Mouse (Mus musculus): ENCODE results near the gene Immp2l.

Immp2l gene

DNA sequence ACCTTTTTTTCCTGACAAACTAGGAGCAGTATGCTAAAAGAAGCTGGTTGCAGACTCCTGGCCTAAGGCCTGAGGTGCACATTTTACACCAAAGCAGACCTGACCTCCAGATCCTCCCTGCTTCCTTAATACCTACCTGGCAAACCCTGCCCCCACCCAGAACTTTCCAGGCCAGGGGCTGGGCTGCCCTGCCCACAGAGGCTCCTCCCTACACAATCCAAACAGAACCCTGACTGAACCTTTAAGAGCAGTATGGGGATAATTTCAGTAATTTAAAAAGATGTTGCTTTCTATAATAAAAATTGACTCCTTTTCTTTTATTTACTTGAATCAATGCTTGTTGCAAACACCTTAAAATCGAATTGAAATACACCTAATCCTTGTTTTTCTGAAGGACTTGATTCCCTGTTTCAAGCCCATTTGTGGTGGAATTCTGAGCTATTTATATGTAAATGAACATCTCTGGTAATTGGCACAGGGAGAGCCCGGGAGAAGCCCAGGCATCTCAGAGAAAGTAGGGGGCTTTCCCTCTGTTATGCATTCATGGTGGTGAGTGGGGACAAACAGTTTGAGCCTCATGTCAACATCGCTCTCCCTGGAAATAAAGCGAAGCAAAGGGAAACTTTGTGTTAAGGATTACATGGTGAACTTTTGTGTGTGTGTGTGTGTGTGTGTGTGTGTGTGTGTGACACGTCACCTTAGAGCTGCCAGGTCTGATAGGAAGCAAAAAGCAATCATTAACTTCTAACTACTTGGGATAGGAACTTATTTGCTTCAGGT, 535.3 kb downstream of the Immp2l start:
- DNase-seq = peak; percentile 23

DNA sequence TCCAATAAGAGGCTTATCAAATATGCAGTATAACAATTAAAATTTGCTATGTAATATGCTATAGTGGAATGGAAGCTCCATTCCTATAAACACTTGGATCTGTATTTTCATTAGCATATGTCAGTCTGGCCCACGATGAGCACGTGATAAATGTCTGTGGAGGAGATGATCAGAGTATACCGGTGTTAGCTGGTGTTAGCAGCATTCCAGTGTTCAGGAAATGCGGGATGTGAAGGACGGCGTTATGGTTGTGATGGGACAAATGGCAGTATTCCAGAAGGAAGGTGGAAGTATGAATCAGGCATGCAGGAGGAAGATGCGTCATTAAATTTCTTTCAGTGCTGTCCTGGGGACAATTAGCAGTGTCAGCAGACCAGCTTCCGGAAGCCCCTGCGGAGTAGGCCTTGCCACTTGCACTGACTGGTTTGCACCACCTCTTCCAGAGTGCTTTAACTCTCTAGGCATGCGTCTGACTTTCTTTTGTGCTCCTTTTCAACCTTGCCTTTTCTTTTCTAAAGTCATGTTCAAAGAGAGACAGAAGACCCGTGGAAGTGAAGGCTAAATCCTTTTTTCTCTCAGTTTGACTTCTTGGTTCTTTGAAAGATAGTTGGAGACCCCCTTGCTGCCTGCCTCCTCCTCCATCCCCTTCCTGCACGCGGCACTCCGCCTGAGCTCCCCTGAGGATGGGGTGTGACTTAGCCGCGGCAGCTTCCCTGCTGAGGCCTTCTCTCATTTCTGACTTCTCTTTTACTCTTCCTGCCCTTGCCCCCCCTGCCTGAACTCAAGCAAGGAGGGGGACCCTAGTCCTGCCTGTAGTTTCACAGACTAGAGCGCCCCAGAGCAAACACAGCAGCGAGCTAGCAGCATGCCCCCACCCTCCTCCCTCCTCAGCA, 541.9 kb downstream of the Immp2l start:
- DNase-seq = peak in 1 of 2 experiments; percentile 1

DNA sequence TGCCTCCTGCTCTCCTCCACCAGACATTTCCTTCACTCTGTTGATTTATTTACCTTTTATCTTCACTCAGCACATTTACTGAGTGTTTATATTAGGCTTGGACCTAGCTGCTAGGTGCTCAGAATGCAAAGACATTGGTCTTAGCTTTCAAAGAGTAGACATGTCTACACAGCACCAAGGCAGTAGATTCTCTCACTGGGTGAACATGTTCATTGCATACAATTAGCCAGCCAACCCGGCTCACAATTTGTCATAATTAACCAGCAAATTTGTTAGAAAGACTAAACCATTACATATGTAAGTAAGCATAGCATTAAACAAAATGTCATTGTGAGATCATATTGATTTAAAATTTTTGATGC, 542.5 kb downstream of the Immp2l start:
- DNase-seq = no peak

DNA sequence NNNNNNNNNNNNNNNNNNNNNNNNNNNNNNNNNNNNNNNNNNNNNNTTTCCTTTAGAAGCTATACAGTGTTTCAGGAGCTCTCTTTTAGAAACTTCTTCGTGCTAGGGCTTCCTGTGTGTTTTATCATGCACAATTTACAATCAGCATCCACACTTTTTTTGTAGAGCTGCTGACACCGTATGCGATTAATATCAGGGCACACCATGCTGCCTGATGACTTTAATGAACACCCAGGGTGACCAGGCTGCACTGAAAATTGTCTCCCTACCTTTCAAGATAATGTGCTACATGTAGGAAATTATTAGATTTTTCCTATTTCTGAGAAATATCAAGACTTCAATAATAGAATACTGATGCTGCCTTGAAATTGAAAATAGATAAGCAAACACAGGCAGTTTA, 549.9 kb downstream of the Immp2l start:
- no peak for DNase-seq

DNA sequence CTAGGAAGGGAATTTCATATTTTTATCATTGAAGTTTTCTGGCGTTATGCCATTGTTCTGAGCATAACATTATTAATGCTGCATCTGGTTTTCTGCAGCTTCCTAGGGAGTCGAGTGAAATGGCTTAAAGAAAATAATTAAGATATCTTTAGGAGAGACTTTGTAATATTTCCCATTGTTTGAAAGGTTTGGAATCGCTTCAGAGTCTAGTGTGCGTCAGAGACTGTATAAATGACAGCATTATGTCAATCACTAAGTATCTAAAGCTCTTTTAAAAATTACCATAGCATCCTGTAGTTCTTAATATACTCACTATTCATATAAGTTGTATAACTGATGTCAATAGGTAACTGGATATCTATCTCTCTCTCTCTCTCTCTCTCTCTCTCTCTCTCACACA, 551.3 kb downstream of the Immp2l start:
- no peak for DNase-seq

DNA sequence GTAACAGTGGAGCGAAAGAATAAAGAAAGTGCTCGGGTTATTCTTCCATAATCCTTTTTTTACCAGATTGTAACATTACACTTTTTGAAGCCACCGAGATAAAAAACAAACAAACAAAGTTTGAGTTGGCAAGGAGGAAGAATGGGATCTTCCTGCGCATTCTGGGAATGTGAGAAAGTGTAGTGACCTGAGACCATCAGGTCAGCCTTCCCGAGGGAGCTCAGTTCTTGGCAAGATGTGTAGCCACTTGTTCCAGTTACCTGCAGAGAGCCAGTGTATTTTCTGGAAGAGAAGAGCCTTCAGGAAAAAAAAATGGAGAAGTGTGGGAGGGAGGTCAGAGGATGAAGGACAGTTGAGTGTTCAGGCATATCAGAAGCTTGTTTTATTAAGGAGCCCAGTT, 569.5 kb downstream of the Immp2l start:
- peak; percentile 12 to 14 for DNase-seq

DNA sequence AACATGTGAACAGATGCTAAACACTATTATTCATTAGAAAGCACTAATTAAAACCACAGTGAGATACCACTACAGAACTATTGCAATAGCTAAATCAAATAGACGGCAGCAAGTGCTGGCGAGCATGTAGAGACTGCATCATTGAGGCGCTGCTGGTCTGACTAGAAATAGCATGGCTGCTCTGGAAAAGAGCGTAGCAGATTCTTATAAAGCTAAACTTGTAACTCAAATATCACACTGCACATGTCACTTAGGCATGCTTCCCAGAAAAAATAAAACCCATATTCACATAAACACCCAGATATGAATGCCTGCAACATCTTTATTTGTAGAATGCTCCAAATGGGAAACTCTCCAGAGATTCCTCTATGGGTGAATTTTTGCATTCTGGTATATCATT, 570.1 kb downstream of the Immp2l start:
- no peak for DNase-seq

DNA sequence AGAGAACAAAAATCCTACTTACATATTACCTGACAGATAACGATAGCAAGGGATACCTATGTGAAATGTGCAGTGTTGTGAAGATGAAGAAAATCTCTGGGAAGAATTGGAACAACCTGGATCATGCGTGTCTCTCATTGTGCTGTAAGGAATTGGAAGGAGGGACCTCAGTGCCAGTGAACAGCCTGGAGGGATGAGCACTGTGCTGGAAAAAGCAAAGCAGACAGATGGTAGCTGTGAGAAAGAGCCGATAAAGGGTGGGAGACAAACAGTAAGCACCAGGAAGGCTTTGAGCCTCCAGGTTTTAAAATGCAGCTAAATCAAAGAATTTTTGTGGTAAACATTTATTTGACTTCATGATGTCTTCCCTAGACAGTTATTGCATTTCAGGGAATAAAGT, 591.4 kb downstream of the Immp2l start:
- no peak for DNase-seq

DNA sequence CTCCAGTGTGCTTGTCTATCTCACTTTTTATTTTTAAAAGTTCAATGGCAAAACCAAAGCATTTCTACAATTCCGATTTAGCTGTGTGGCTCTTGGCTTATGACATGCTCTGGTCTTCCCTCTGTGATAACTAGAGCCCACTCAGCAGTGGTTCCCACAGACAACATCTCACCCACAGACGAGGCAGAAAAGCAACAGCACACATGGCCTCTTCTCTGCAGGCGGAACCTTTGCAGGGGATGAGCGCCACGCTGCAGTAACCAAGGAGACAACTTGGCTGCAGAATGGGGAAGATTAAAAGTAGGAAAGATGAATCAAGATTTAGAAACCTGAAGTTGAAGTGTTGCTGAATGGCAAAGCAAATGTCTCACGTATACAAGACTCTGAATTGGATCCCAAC, 597.5 kb downstream of the Immp2l start:
- no peak for DNase-seq

DNA sequence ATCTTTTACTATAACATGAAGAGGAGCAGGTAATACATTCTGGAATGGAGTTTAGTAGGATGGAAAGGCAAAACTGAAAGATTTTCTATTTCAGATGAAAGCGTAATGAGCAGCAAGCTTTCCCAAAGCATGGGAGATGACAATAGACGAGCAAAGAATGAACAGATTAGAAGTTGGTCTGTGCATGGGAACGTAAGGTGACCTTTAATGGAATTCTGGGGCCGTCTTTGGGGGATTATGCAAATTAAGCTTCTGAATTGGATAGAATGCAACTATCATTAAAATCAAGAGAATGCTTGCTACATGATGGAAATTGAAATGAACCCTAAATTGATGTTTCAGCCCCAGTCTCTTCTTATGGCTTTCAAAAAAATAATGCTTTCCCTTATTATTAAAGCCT, 619.4 kb downstream of the Immp2l start:
- no peak for DNase-seq

DNA sequence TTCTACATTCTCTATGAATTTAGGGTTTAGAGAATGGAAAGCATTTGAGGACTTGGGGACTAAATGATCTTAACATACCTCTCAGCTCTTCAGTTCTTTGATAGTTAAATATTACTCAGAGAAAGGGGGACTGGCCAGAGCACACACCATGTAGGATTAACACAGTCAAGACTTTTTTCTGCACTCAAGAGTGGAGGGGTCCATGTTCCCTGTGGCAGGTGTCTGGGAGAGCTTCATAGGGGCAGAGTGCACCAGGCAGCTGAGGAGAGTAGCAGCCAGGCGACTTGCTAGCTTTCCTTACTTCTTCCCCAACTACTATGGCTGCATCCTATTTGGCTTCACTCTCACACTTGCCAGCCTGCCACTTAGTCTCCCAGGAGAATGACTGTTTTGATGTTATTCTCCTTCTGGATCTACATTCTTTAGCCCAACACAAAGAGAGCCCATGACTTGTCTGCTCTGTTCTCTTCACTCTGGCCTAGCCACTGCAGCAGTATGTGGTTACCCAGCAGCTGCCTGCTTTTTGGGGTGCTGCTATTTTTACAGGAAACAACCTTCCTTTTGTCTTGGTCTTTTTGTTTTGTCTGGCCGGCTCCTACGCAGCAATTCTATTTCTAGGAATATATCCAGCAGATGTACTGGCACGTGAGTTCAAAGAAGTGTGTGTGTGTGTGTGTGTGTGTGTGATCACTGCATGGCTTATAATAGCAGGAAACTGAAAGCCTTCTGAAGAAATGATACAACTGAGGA, 621.1 kb downstream of the Immp2l start:
- no peak for DNase-seq

DNA sequence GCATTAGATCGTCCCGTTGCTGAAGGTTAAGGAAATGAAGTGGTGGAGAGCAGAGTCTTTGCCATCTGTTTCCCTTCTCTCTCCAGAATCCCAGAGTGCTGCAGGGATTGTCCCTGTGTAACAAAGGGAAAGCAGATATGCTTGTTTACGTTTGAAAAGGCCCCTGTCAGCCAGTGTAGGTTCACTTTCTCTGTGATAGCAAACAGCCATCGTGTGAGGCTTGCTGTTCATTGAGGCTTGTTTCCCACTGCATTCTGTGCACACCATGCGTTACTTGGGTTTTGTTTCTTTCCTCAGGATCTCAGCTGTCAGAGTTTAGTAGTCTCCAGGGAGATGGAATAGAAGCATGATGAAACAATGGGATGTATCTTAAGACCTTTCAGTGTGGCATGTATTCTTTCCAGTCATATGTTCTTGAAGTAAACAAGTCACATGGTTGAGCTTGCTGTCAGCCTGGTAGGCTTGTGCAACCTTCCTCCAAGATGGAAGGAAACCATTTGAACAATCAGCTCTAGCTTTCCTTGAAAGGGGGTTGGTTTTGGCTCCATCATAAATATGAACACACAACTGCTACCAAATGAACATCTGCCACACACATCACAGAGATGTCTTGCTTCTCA, 623.2 kb downstream of the Immp2l start:
- no peak for DNase-seq

DNA sequence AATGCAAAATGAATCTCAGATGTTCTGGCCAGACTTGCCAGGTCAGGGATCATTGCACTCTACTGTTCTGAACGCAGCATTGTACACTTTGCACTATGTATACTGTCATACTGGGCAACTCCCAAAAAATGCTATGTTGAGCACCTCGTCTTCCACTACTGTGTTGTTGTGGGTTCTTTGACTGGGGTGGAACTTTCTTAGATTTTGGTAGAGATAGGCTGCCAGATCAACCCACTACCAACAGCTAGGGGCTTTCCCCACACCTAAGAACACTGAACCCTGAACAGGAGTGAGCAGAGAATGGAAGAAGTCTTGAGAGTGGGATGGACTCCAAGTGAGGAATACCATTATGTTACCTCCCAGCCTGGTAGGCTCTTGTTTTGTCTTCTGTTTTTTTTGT, 623.8 kb downstream of the Immp2l start:
- no peak for DNase-seq

DNA sequence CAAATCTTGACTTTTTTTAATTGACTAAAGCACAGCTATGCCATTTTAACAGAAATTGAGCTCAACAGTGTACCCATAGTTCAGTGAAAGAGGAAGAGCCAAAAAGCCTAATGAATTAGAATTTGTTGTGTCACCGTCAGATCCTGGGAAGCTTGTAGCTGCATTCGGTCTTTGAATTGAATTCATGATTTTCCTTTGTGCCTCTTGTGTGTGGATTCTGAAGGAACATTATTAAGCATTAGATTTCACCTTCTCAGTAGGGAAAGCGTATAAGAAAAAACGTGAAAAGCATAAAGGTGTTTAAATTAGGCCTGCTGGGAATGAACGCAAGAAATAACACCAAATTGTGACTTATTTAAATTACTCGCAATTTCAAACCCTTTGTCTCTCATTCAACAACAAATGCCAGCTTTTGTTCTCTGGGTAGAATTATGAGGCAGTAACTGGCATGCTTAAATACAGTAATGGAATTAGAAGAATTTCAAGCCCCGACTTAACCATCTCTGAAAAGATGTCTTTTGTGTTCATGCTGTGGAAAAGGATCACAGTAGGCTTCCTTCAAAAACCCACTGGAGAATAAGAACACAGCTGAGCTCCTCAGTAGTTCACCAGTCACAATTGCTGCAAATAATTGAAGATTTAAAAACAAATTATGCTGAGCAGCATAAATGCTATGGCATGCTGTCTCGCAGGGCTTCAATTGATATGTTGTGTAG, 626.1 kb downstream of the Immp2l start:
- DNase-seq = no peak

DNA sequence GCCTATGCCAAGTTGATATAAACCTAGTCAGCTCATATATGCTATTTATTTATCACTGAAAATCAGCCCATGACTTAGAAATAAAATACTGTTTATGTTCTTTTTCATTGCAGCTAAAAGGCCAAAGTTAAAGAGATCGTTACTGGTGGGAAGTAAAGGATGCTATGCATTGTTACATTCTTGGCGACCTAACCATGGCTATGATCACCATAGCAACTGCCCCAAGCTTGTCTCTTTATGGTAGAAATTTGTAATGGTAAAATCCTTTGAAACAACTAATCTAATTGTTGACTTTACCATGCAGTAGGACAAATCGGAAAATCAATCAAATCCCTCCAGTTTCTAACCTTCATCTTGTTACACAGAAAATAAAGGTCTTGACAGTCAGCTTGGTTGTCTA, 644.4 kb downstream of the Immp2l start:
- no peak for DNase-seq

DNA sequence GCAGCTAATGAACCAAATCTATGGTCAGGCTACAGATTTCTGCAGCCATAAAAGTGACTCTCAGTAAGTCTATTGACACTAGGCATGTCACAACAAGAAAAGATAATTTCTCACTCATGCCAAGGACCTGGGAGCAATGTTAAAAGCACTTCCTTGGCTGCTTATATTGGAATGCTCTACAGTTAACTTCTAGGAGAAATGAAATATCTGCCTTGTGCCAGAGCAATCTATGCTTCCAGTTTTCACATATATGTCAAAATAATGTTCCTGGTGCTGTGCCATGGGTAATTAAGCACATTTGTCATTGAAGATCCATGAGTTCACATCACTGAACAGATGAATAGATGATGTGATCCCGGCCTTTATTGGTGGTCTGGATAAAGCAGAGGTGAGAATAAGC, 645.6 kb downstream of the Immp2l start:
- no peak for DNase-seq

DNA sequence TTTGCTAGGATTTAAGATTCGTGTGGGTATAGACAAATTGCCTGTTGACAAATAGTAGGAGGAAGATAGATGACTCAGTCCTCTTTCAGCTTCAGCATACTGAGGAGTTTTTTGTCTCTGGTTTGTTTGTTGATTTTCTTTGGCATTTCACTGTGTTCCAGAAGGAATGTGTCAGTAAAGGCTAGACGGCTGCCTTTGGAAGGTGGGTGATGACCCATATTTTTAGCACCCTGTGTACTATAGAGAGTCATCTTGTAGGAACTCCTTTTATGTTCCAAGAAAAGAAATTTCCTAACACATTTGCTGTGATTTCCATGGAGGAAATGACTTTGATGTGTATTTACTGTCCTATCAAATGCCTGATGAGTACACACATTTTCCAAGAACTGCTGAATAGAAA, 651.0 kb downstream of the Immp2l start:
- DNase-seq = no peak

DNA sequence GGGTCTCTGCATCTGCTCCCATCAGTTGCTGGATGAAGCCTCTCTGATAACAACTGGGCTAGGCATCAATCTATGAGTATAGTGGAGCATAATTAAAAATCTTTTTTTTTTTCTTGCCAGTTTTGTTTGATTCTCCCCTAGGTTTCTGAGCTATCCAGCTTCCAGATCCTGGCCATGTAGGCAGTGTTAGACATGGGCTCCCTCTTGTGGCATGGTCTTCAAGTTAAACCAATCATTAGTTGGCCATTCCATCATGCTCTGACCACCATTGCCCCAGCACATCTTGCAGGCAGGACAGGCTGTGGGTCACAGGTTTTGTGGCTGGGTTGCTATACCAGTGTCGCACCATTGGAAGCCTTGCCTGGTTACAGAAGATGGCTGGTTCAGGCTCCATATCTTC, 656.3 kb downstream of the Immp2l start:
- peak in 1 of 2 experiments; percentile 6 for DNase-seq

DNA sequence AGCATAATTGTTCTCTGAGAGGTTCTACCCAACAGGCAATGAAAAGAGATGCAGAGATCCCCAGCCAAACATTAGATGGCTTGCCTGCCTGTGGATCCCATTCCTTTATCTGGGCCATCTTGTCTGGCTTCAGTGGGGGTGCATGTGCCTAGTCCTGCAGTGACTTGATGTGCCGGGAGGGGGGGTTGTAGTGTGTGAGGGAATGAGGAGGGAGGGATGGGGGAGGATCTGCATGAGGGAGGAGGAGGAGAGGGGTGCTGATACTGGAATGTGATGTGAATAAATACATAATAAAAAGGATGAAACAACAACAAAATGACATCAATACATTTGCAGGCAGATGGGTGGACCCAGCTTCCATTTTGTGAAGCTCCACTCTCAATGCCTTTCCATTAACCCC, 658.3 kb downstream of the Immp2l start:
- no peak for DNase-seq

DNA sequence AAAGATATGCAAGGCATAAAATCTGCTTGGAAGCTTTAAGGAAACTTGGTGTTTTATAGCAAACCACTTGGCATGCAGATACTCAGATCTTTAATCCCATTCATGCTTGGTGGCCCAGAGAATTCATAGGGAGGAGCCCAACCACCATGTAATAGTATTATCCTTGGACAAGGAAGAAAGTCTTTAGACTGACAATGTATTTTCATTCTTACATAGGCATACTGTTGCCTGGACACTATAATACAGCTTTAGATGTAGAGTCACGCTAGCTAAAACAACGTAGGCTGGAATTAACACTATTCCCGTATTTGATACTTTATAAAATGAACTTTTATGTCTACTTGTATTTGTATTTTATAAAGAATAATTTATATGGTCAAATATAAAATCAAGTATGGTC, 665.9 kb downstream of the Immp2l start:
- no peak for DNase-seq

DNA sequence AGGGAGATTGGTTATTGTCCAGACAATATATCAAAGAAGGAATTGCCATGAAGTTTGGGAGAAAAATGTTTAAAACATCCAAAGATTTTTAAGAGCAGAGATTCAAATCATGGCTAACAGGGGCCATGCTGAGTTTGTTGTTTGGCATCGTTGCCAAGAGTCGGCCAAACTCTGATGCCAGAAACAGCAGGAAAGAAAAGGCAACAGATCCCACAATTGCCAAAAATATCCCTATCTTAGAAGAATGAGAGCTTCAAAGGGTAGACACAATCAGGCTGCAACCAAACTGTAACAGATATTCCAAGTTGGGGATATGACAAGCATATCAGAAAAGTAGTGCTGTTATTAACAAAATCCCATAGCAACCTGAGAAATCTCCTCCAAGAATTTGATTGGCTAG, 686.7 kb downstream of the Immp2l start:
- DNase-seq = no peak

DNA sequence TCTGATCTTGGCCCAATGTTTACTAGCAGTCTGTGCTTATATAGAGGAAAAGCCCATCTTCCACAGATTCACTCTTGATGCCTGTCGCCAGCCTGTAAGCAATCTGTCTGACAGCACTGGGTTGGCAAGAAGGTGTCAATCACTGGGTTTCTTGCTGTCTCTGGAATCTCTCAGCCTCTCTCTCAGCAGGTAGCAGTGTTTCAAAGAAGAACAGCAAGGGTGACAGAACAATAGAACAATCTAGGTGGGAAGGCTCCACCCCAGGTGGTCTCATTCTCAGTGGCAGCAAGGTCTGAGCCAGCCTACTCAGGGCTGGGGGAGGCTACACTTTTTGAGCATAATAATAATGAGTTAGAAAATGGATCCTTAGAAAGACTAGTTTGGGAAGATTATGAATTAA, 693.1 kb downstream of the Immp2l start:
- DNase-seq = no peak

Measured in kidney, postnatal 36 days (tissue).